Mouse (Mus musculus) mouse trophoblast stem cell (cell line): ENCODE data around the gene Ephx1.

Experiments
- in situ Hi-C, 2 experiments: fragments of 300-500 bp; cut with MseI, MboI; formaldehyde crosslinking; loops; 2 replicates in 1 of 2; 3 replicates in 1 of 2; pipeline ENCODE4 v1.15.1; 2025

The Ephx1 gene

GRCm38 (mm10) chr1:180976110-180976679 lies 44.5 kb downstream of the Ephx1 start:
- in situ Hi-C loops = loop anchor here (10.0 kb wide), 2 partner anchors 71 to 101 kb away; partner anchors contain the start of gene Pycr2 (in 1 of the 2)

- in situ Hi-C loops = loop anchor here (10.0 kb wide), 2 partner anchors 69 to 99 kb away; partner anchors contain the start of gene Pycr2 (in 1 of the 2)
These were observed 46.5 kb downstream of the Ephx1 start for GRCm38 (mm10) chr1:180974126-180974746.

GRCm38 (mm10) chr1:180972941-180973340 lies 47.8 kb downstream of the Ephx1 start:
- in situ Hi-C loops = loop anchor here (10.0 kb wide), 2 partner anchors 68 to 98 kb away; partner anchors contain the start of gene Pycr2 (in 1 of the 2)

GRCm38 (mm10) chr1:180967261-180967660 lies 53.4 kb downstream of the Ephx1 start:
- in situ Hi-C loops = no loop called here

- in situ Hi-C loops = no loop called here
These were observed 54.2 kb downstream of the Ephx1 start for GRCm38 (mm10) chr1:180966542-180966941.

- in situ Hi-C loops = no loop called here
These were observed 54.9 kb downstream of the Ephx1 start for GRCm38 (mm10) chr1:180965786-180966185.

GRCm38 (mm10) chr1:180958797-180959196 lies 61.9 kb downstream of the Ephx1 start:
- in situ Hi-C loops = no loop called here

GRCm38 (mm10) chr1:180957989-180958388 lies 62.7 kb downstream of the Ephx1 start:
- in situ Hi-C loops = no loop called here

- in situ Hi-C loops = no loop called here
These were observed 63.7 kb downstream of the Ephx1 start for GRCm38 (mm10) chr1:180956973-180957381.

GRCm38 (mm10) chr1:180956401-180956800 lies 64.3 kb downstream of the Ephx1 start:
- in situ Hi-C loops = no loop called here

- in situ Hi-C loops = no loop called here
These were observed 67.9 kb downstream of the Ephx1 start for GRCm38 (mm10) chr1:180952808-180953207.

GRCm38 (mm10) chr1:180952085-180952746 lies 68.5 kb downstream of the Ephx1 start:
- in situ Hi-C loops = no loop called here

- in situ Hi-C loops = no loop called here
These were observed 74.3 kb downstream of the Ephx1 start for GRCm38 (mm10) chr1:180946448-180946847.

- in situ Hi-C loops = no loop called here
These were observed 75.4 kb downstream of the Ephx1 start for GRCm38 (mm10) chr1:180945001-180945980.

- in situ Hi-C loops = no loop called here
These were observed 76.2 kb downstream of the Ephx1 start for GRCm38 (mm10) chr1:180944553-180944952.

- in situ Hi-C loops = no loop called here
These were observed 76.8 kb downstream of the Ephx1 start for GRCm38 (mm10) chr1:180943896-180944295.

GRCm38 (mm10) chr1:180943032-180943644 lies 77.6 kb downstream of the Ephx1 start:
- in situ Hi-C loops = no loop called here

GRCm38 (mm10) chr1:180942166-180943031 lies 78.3 kb downstream of the Ephx1 start, which contains the start of gene Tmem63a:
Gene Tmem63a (plus strand): TSS chr1:180942344.
- in situ Hi-C loops = no loop called here

- in situ Hi-C loops = no loop called here
These were observed 79.0 kb downstream of the Ephx1 start for GRCm38 (mm10) chr1:180941726-180942125.
